ENCODE assay signal across 22 mouse cellular contexts in the genomic region with DNA sequence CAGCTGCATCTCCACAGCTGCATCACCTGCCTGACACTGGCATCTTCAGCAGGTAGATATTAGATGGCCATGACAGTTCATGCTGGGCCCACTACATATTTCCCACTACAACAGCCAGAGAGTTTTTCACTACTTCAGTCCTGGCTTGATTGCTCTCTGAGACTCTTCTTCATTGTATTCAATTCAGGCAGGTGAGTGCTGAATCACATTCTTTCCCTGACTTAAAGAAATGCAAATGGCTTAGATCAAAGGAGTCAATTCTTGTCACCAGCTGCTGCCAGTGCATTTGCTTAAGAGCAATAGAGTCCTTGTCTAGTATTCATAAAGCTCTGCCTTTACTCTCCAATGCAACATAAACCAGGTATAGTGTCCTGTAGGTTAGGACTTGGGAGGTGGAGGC. TPM values are rescaled to one million over a fixed set of nuclear protein-coding genes. Genes with fewer than 3 reads are reported as not detected.
A peak's percentile ranks its signal among the peaks of the same experiment; 100 is the strongest.
DNase-seq lines count a peak whose midpoint lies in the region; ATAC-seq lines count a peak whose summit lies in the region.
"Had no signal": no experiment of that assay in that cellular context is flagged by ENCODE, and none has a peak within 500 bp of the region (broad histone marks: within the 10 kb centered on the region; RNA-seq: fewer than 3 reads in every experiment).

No protein-coding gene starts in this region.

- H3K27me3 ChIP-seq in midbrain, embryonic 11.5 days (ENCODE audit: control insufficient read depth, insufficient read depth, low read length), result no peaks in the 10 kb centered on the region
- H3K27me3 ChIP-seq in midbrain, embryonic 15.5 days (replicated peaks), result no peaks in the 10 kb centered on the region
- H3K27me3 ChIP-seq: CH12.LX; embryonic facial prominence, embryonic 12.5 days; forebrain, embryonic 13.5 days; forebrain, embryonic 15.5 days had no signal

- DNase-seq in midbrain, embryonic 11.5 days (ENCODE audit: low spot score, missing footprints), result peak; percentile 35
- peak; percentile 18 for DNase-seq in WW6 (ENCODE audit: low read depth, low spot score)
- no peak for DNase-seq in heart, postnatal 10 days
- DNase-seq in thymus, adult 18-20 months, result no peak
- DNase-seq: adrenal gland, adult 8-10 months; adrenal gland, postnatal 14 days; adrenal gland, postnatal 36 days; B cell, adult 2 months; cerebellum, adult 11-12 months; cerebellum, adult 2 months; cerebellum, adult 9-10 months; cerebellum, postnatal 10 days; cerebellum, postnatal 25 days; forebrain, postnatal 0 days had no signal

- peaks cover 7% of the 10 kb centered on the region; the same call in 1 of the 2 replicates for H3K36me3 ChIP-seq in midbrain, embryonic 11.5 days (ENCODE audit: control insufficient read depth, insufficient read depth, low read length)
- H3K36me3 ChIP-seq in midbrain, embryonic 15.5 days (replicated peaks), result peaks cover 40% of the 10 kb centered on the region

- ATAC-seq in midbrain, embryonic 11.5 days (ENCODE audit: low FRiP score), result no peak
- no peak for ATAC-seq in midbrain, embryonic 15.5 days (replicated peaks)
- ATAC-seq: activated CD4-positive, CD25-positive, alpha-beta regulatory T cell, adult 4 months; CD4-positive, CD25-positive, alpha-beta regulatory T cell, adult 4 months; forebrain, embryonic 13.5 days; forebrain, embryonic 15.5 days; forebrain, postnatal 0 days had no signal

- no peak overlapping the region for H3K27ac ChIP-seq in midbrain, embryonic 11.5 days (ENCODE audit: low read depth, low read length)
- no peak overlapping the region for H3K27ac ChIP-seq in midbrain, embryonic 15.5 days
- H3K27ac ChIP-seq: embryonic facial prominence, embryonic 10.5 days; embryonic facial prominence, embryonic 12.5 days; forebrain, embryonic 13.5 days; forebrain, embryonic 15.5 days had no signal

- intact Hi-C loops in heart, postnatal 10 days (cut with DNase I), result no loop called here

- no peak overlapping the region for H3K4me3 ChIP-seq in midbrain, embryonic 11.5 days (ENCODE audit: low read depth, low read length)
- H3K4me3 ChIP-seq in midbrain, embryonic 15.5 days, result no peak overlapping the region
- H3K4me3 ChIP-seq: embryonic facial prominence, embryonic 10.5 days; embryonic facial prominence, embryonic 12.5 days; forebrain, embryonic 13.5 days; forebrain, embryonic 15.5 days had no signal

- no peak overlapping the region for H3K9ac ChIP-seq in midbrain, embryonic 11.5 days (ENCODE audit: low read length)
- no peak overlapping the region for H3K9ac ChIP-seq in midbrain, embryonic 15.5 days
- H3K9ac ChIP-seq: embryonic facial prominence, embryonic 12.5 days; forebrain, embryonic 13.5 days; forebrain, embryonic 15.5 days; forebrain, postnatal 0 days had no signal

- H3K9me3 ChIP-seq in midbrain, embryonic 11.5 days (ENCODE audit: control insufficient read depth, low read length), result no peaks in the 10 kb centered on the region
- H3K9me3 ChIP-seq in midbrain, embryonic 15.5 days, result no peaks in the 10 kb centered on the region
- H3K9me3 ChIP-seq: embryonic facial prominence, embryonic 10.5 days; embryonic facial prominence, embryonic 12.5 days; forebrain, embryonic 13.5 days; forebrain, embryonic 15.5 days had no signal

- H3K4me2 ChIP-seq in midbrain, embryonic 11.5 days, result no peak overlapping the region
- no peak overlapping the region for H3K4me2 ChIP-seq in midbrain, embryonic 15.5 days
- H3K4me2 ChIP-seq: embryonic facial prominence, embryonic 12.5 days; forebrain, embryonic 13.5 days; forebrain, embryonic 15.5 days had no signal

- H3K4me1 ChIP-seq in midbrain, embryonic 11.5 days (ENCODE audit: control insufficient read depth, insufficient read depth, low read length), result no peaks in the 10 kb centered on the region
- H3K4me1 ChIP-seq in midbrain, embryonic 15.5 days, result no peaks in the 10 kb centered on the region
- H3K4me1 ChIP-seq: embryonic facial prominence, embryonic 10.5 days; embryonic facial prominence, embryonic 12.5 days; forebrain, embryonic 13.5 days; forebrain, embryonic 15.5 days had no signal

RNA-seq across cellular contexts. Expression of a gene that starts 46.7 kb away (rescaled TPM):
- polyA plus RNA-seq in midbrain, embryonic 11.5 days (2014; fragmentation: Nextera tagmentation; extraction: Ambion mirVana), result 32.3 and 33.8 TPM in 2 replicates
- polyA plus RNA-seq in midbrain, embryonic 15.5 days (2015; fragmentation: Nextera tagmentation; extraction: Ambion mirVana), result 35.7 and 39.7 TPM in 2 replicates
- 1 to 10 TPM; 5.2 to 5.7 TPM for total RNA-seq in heart, postnatal 10 days (2021)

Comparison
In these comparisons a context has a peak if more than half of its experiments do, and no peak if none do; other contexts are left out.
1. DNase-seq: peak in midbrain, embryonic 11.5 days (single experiment) and WW6 (single experiment); none in heart, postnatal 10 days (0 of 2) and thymus, adult 18-20 months (0 of 2).